Mouse (Mus musculus) embryonic facial prominence, embryonic 12.5 days (tissue): ENCODE measurements around the gene 4931414P19Rik. TPM values are rescaled to one million over a fixed set of nuclear protein-coding genes. Genes with fewer than 3 reads are reported as not detected.

Experiments used
- ATAC-seq: fragments of 200-750 bp; cut with Nextera tagmentation; 2 replicates; pipeline ENCODE4 v1.8.0; 2017; ENCODE audit not compliant: insufficient number of reproducible peaks, insufficient read depth, low FRiP score, low TSS enrichment
- H3K27ac ChIP-seq: fragments of 300-500 bp; sonication (generic); 2 replicates; pipeline ENCODE4 v1.5.1; 2016; ENCODE audit warnings: mild to moderate bottlenecking
- H3K27me3 ChIP-seq: fragments of 300-500 bp; sonication (generic); 2 replicates; pipeline ENCODE4 v1.6.1; 2016; ENCODE audit warnings: mild to moderate bottlenecking, moderate library complexity
- H3K36me3 ChIP-seq: fragments of 300-500 bp; sonication (generic); 2 replicates; pipeline ENCODE4 v1.6.1; 2016; ENCODE audit warnings: mild to moderate bottlenecking
- H3K4me1 ChIP-seq: fragments of 300-500 bp; sonication (generic); 2 replicates; pipeline ENCODE4 v1.6.1; 2016
- H3K4me2 ChIP-seq: fragments of 300-500 bp; sonication (generic); replicated peaks from 2 replicates; pipeline ENCODE4 v1.6.1; 2016; ENCODE audit warnings: mild to moderate bottlenecking, moderate library complexity
- H3K4me3 ChIP-seq: fragments of 300-500 bp; sonication (generic); 2 replicates; pipeline ENCODE4 v1.5.1; 2016; ENCODE audit warnings: mild to moderate bottlenecking
- H3K9ac ChIP-seq: fragments of 300-500 bp; sonication (generic); 2 replicates; pipeline ENCODE4 v1.6.1; 2016; ENCODE audit warnings: mild to moderate bottlenecking, moderate library complexity
- H3K9me3 ChIP-seq: fragments of 300-500 bp; sonication (generic); 2 replicates; pipeline ENCODE4 v1.6.1; 2016; ENCODE audit warnings: mild to moderate bottlenecking, moderate library complexity
- WGBS: fragments of 180-500 bp; shearing (Covaris S2); methylation state at CpG from one replicate; pipeline ENCODE4 v1.1.7; 2016; 5-methylcytosine and 5-hydroxymethylcytosine counted together
- polyA plus RNA-seq: library from polyadenylated mRNA; unstranded; fragments of >200 nt; fragmentation: Nextera tagmentation; extraction: Ambion mirVana; gene quantifications from 2 replicates; pipeline ENCODE4 v1.2.1, GENCODE M21; 2016

4931414P19Rik gene
- 9.0 and 10.1 TPM in 2 replicates for polyA plus RNA-seq

- H3K27me3 ChIP-seq, result no peaks in the 10 kb centered on the region
- peaks cover 10% of the 10 kb centered on the region for H3K4me1 ChIP-seq
- peak within 1 kb of the TSS; percentile 42 for H3K4me3 ChIP-seq
- WGBS, result 2% methylated on average over 39 of the region's 39 CpGs
- no peak for ATAC-seq
- no peaks in the 10 kb centered on the region for H3K36me3 ChIP-seq
- peak within 1 kb of the TSS; percentile 51 for H3K4me2 ChIP-seq
- H3K9ac ChIP-seq, result peak within 1 kb of the TSS; percentile 34
- peak within 1 kb of the TSS; percentile 69 for H3K27ac ChIP-seq
- H3K9me3 ChIP-seq, result no peaks in the 10 kb centered on the region
Measured at GRCm38 (mm10) chr14:54605752-54606321, at the start of gene 4931414P19Rik. 4931414P19Rik (minus strand) TSS chr14:54605993.

DNA sequence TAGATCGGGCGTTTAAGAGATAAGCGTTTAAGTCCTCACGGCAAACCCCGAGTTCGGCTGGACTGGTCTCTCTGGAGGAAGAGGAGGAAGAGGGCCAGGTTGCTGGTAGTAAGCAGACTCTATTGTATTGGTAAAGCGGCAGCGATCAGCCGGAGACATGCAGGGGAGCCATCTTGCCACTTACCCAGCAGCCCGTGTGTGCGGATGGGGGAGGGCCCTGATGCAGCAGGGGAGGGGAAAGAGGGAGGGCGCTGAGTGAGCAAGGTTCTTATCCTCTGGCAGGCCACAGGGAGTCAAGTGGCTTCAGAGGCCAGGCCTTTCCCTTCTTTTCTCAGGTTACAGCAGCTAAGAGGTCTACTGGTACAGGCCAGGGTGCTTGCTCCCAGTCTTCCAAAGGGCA is 47.7 kb upstream of the 4931414P19Rik start:
- peak; percentile 78; the same call in 1 of the 2 replicates for ATAC-seq
- Histone ChIP-seq H3K27ac (peak overlapping the region; percentile 86), H3K4me2 (peak overlapping the region; percentile 80), H3K27me3 (no peaks in the 10 kb centered on the region), H3K9me3 (no peaks in the 10 kb centered on the region), H3K36me3 (peaks cover 70% of the 10 kb centered on the region), H3K9ac (peak overlapping the region; percentile 82), H3K4me1 (peaks cover 35% of the 10 kb centered on the region), H3K4me3 (peak overlapping the region; percentile 68)
- under 1% methylated on average over 12 of the region's 12 CpGs for WGBS

DNA sequence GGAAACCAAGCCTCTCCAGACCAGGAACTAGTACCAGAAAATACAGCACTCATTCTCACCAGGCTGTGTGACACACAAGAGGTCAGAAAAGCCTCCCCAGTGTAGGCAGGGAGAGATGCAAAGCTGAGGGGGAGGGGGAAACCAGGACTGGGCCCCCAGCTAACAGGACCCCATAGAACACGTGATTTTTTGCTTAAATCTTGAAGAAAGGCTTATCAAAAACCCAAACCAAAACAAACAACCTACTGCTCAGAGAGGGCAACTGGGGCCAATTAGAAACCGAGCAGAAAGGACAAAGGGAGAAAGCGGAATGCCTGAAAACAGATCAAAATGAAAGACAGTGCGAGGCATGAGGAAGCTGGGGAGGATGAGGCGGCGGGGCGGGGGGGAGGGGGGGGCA is 47.0 kb upstream of the 4931414P19Rik start:
- H3K27me3 ChIP-seq, result no peaks in the 10 kb centered on the region
- no peaks in the 10 kb centered on the region for H3K9me3 ChIP-seq
- 0% methylated on average over 7 of the region's 7 CpGs for WGBS
- peaks cover 70% of the 10 kb centered on the region for H3K36me3 ChIP-seq
- no peak for ATAC-seq
- H3K27ac ChIP-seq, result peak overlapping the region; percentile 86
- H3K4me1 ChIP-seq, result peaks cover 35% of the 10 kb centered on the region
- peak overlapping the region; percentile 80 for H3K4me2 ChIP-seq
- H3K9ac ChIP-seq, result peak overlapping the region; percentile 82
- H3K4me3 ChIP-seq, result peak overlapping the region; percentile 68

DNA sequence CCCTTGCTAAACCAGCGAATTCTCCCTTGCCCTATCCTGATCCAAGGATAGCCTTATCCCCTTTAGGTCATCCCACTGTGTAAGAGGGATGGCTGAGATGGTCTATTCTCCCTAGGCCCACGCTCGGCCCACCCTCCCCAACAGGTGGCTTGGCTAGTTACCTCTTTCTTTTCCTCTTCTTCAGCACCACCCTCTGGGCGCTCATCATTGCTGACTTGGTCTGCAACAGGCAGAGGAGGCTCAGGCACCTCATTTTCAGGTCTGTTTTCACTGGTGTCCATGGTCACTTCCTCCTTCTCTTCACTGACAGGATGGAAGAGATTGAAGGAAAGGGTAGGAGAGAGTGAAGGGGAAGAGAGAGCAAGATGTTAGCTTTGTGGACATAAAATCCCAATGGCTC is 45.8 kb upstream of the 4931414P19Rik start:
- Histone ChIP-seq H3K9me3 (no peaks in the 10 kb centered on the region), H3K4me3 (no peak overlapping the region), H3K27me3 (no peaks in the 10 kb centered on the region), H3K9ac (peak overlapping the region; percentile 24; the same call in 1 of the 2 replicates), H3K4me1 (peaks cover 35% of the 10 kb centered on the region), H3K27ac (0 out of 2 replicates have a peak overlapping the region, but pooled peaks have one; percentile 17), H3K36me3 (peaks cover 72% of the 10 kb centered on the region), H3K4me2 (peak overlapping the region; percentile 80)
- ATAC-seq, result no peak
- WGBS, result 80% methylated on average over 4 of the region's 4 CpGs

- Histone ChIP-seq H3K27ac (0 out of 2 replicates have a peak overlapping the region, but pooled peaks have one; percentile 17), H3K9ac (no peak overlapping the region), H3K4me1 (peaks cover 35% of the 10 kb centered on the region), H3K36me3 (peaks cover 72% of the 10 kb centered on the region), H3K4me3 (peak overlapping the region; percentile 11; the same call in 1 of the 2 replicates), H3K9me3 (no peaks in the 10 kb centered on the region), H3K27me3 (no peaks in the 10 kb centered on the region), H3K4me2 (peak overlapping the region; percentile 12; the same call in 1 of the 2 replicates)
- 64% methylated on average over 23 of the region's 23 CpGs for WGBS
- no peak; the same call in 1 of the 2 replicates for ATAC-seq
Measured at GRCm38 (mm10) chr14:54650621-54651454, 45.0 kb upstream of the 4931414P19Rik start.

DNA sequence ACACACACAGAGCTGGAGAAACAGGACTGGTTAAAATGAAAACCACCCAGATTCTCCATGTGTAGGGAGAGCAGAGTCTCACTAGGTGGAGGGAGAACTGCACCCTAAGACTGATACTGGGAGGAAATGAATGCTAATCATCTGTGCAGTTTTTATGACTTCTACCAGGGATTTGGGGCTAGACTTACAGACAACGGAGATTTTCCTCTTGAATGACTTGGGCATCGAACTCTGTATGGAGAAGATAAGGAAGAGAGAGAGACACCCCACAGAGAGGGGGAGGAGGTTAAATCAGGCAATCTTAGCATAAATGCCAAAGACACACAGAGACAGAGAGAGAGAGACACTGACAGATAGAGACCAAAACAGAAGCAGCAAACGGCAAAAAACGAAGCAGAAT is 42.1 kb upstream of the 4931414P19Rik start:
- H3K9ac ChIP-seq, result no peak overlapping the region
- no peaks in the 10 kb centered on the region for H3K9me3 ChIP-seq
- H3K4me2 ChIP-seq, result no peak overlapping the region
- peaks cover 83% of the 10 kb centered on the region for H3K36me3 ChIP-seq
- no peak overlapping the region for H3K4me3 ChIP-seq
- WGBS, result 86% methylated on average over 4 of the region's 4 CpGs
- no peak for ATAC-seq
- peaks cover 27% of the 10 kb centered on the region for H3K4me1 ChIP-seq
- no peak overlapping the region for H3K27ac ChIP-seq
- no peaks in the 10 kb centered on the region for H3K27me3 ChIP-seq

GRCm38 (mm10) chr14:54646898-54647636 is 41.3 kb upstream of the 4931414P19Rik start:
- H3K36me3 ChIP-seq, result peaks cover 91% of the 10 kb centered on the region
- H3K4me3 ChIP-seq, result no peak overlapping the region
- no peaks in the 10 kb centered on the region for H3K27me3 ChIP-seq
- H3K4me1 ChIP-seq, result peaks cover 20% of the 10 kb centered on the region
- H3K4me2 ChIP-seq, result no peak overlapping the region
- no peak for ATAC-seq
- WGBS, result 92% methylated on average over 8 of the region's 8 CpGs
- no peak overlapping the region for H3K9ac ChIP-seq
- no peaks in the 10 kb centered on the region for H3K9me3 ChIP-seq
- no peak overlapping the region for H3K27ac ChIP-seq

DNA sequence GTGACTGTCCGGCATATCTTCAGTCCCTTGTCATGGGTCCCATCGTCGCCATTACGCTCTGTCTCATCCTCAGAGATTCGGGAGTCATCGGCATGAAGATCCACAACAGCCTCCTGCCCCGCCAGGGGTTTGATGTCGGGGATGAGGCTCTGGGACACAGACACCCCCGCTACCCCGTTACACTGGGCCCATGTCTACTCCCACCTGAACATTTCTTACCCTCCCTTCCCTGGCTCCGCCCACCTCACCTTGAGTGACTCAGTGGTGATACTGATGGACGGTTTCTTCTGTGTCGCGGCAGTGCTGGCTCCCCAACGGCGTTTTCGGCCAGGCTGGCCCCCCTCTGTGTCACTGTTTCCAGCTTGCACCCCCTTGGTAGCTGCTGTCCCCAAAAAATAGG is 40.7 kb upstream of the 4931414P19Rik start:
- Histone ChIP-seq H3K27me3 (no peaks in the 10 kb centered on the region), H3K36me3 (peaks cover 89% of the 10 kb centered on the region), H3K9me3 (no peaks in the 10 kb centered on the region), H3K9ac (no peak overlapping the region), H3K4me2 (no peak overlapping the region), H3K4me3 (no peak overlapping the region), H3K4me1 (peaks cover 18% of the 10 kb centered on the region), H3K27ac (no peak overlapping the region)
- 94% methylated on average over 17 of the region's 17 CpGs for WGBS
- no peak for ATAC-seq

DNA sequence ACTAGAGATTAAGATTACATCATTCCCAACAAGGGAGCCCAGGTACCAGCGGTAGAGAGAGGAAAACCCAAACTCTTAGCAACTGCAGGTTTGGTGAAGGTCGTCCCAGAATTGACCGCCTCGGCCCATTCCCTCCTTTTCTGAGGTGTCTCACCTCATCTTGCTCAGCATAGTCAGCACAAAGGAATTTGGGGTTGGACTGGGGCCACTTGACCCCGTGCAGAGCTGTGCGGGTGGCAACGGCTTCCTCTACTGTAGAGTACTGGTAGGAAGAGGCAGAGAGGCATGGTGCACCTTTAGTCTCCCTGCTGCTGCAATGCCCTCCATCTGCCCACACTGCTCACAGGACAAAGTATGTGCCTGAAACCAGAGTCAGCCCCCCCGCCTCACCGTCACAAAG is 38.5 kb upstream of the 4931414P19Rik start:
- Histone ChIP-seq H3K36me3 (peaks cover 70% of the 10 kb centered on the region), H3K9ac (no peak overlapping the region), H3K27me3 (no peaks in the 10 kb centered on the region), H3K9me3 (no peaks in the 10 kb centered on the region), H3K4me3 (no peak overlapping the region), H3K4me1 (peaks cover 19% of the 10 kb centered on the region), H3K27ac (no peak overlapping the region), H3K4me2 (no peak overlapping the region)
- 88% methylated on average over 9 of the region's 9 CpGs for WGBS
- no peak for ATAC-seq

DNA sequence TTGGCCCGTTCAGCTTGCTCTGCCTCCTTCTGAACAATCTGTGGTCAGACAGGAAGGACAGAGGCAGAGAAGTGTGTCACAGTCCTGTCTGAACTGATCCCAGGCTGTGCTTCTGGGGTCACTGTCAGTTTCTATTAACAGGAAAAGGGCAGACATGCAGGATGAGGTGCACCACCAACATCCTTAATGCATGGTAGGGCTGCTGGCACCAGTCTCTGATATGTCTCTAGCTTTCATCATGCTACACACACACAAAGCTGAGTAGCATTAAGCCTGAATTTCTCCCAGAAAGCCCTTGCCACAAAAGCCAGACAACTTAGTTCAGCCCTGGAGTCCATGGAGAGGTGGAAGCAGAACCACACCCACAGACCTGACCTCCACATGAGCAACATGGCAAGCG is 37.2 kb upstream of the 4931414P19Rik start:
- H3K36me3 ChIP-seq, result peaks cover 69% of the 10 kb centered on the region
- 87% methylated on average over 2 of the region's 2 CpGs for WGBS
- no peak for ATAC-seq
- no peaks in the 10 kb centered on the region for H3K9me3 ChIP-seq
- H3K9ac ChIP-seq, result no peak overlapping the region; the same call in 1 of the 2 replicates
- no peak overlapping the region for H3K27ac ChIP-seq
- H3K4me3 ChIP-seq, result no peak overlapping the region
- H3K27me3 ChIP-seq, result no peaks in the 10 kb centered on the region
- H3K4me2 ChIP-seq, result no peak overlapping the region
- H3K4me1 ChIP-seq, result peaks cover 24% of the 10 kb centered on the region

DNA sequence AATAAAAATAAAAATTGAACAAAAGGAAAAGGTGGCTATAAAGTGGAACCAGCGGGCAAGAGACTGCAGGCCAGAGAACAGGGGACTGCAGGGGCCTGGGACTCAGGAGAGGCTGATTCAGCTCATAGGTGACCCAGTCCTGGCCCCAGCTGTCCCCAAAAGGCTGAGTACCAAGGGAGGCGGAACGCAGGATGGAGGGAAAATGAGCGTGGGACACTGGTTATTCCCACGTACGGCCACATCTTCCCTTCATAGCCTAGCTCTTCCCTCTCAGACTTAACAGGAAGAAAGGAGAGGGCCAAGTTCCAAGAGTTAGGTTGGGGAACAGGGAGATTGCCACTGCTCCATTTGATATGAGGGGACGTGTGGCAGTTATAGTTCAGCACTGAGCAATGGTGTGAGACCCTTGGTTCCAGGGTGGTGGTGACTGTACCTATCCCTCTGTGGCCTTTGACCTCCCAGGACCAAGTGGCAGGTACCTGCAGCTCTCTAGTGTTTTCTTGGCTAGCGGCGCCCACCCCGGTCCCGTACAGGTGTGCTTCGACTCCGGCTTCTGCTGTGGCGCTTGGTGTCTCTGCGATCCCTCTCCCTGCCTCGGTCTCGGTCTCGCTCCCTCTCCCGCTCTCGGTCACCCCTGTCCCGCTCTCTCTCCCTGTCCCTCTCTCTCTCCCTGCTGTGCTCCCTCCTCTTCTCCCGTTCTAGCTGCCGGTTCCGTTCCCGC is 36.6 kb upstream of the 4931414P19Rik start:
- 79% methylated on average over 25 of the region's 25 CpGs for WGBS
- H3K4me2 ChIP-seq, result no peak overlapping the region
- no peak overlapping the region for H3K27ac ChIP-seq
- no peaks in the 10 kb centered on the region for H3K27me3 ChIP-seq
- ATAC-seq, result no peak
- peaks cover 66% of the 10 kb centered on the region for H3K36me3 ChIP-seq
- H3K9me3 ChIP-seq, result no peaks in the 10 kb centered on the region
- H3K4me3 ChIP-seq, result no peak overlapping the region
- peaks cover 24% of the 10 kb centered on the region for H3K4me1 ChIP-seq
- H3K9ac ChIP-seq, result no peak overlapping the region; the same call in 1 of the 2 replicates
